Mouse (Mus musculus) midbrain, embryonic 13.5 days (tissue): Measurements from ENCODE around the gene Prkg1. TPM values are rescaled to one million over a fixed set of nuclear protein-coding genes. Genes with fewer than 3 reads are reported as not detected.
A peak's percentile ranks its signal among the peaks of the same experiment; 100 is the strongest.

Experiments used
- ATAC-seq: fragments of 200-750 bp; cut with Nextera tagmentation; 2 replicates; pipeline ENCODE4 v1.8.0; 2017; ENCODE audit warnings: mild to moderate bottlenecking, moderate TSS enrichment, moderate library complexity
- H3K27ac ChIP-seq: fragments of 300-500 bp; sonication (generic); 2 replicates; pipeline ENCODE4 v1.5.1; 2015; ENCODE audit warnings: inconsistent platforms, mild to moderate bottlenecking, moderate library complexity
- H3K27me3 ChIP-seq: fragments of 300-500 bp; sonication (generic); 2 replicates; pipeline ENCODE4 v1.6.1; 2015; ENCODE audit warnings: mild to moderate bottlenecking, inconsistent platforms
- H3K36me3 ChIP-seq: fragments of 300-500 bp; sonication (generic); 2 replicates; pipeline ENCODE4 v1.6.1; 2015; ENCODE audit warnings: mild to moderate bottlenecking, inconsistent platforms
- H3K4me1 ChIP-seq: fragments of 300-500 bp; sonication (generic); replicated peaks from 2 replicates; pipeline ENCODE4 v1.6.1; 2015; ENCODE audit warnings: inconsistent platforms
- H3K4me2 ChIP-seq: fragments of 300-500 bp; sonication (generic); replicated peaks from 2 replicates; pipeline ENCODE4 v1.6.1; 2015; ENCODE audit warnings: moderate library complexity, mild to moderate bottlenecking, inconsistent platforms
- H3K4me3 ChIP-seq: fragments of 300-500 bp; sonication (generic); replicated peaks from 2 replicates; pipeline ENCODE4 v1.5.1; 2015; ENCODE audit warnings: mild to moderate bottlenecking, inconsistent platforms
- H3K9ac ChIP-seq: fragments of 300-500 bp; sonication (generic); replicated peaks from 2 replicates; pipeline ENCODE4 v1.6.1; 2015; ENCODE audit warnings: mild to moderate bottlenecking, inconsistent platforms
- H3K9me3 ChIP-seq: fragments of 300-500 bp; sonication (generic); 2 replicates; pipeline ENCODE4 v1.6.1; 2016; ENCODE audit warnings: mild to moderate bottlenecking, inconsistent platforms
- WGBS: fragments of 180-500 bp; shearing (Covaris S2); methylation state at CpG from one replicate; pipeline ENCODE4 v1.1.7; 2015; 5-methylcytosine and 5-hydroxymethylcytosine counted together
- polyA plus RNA-seq: library from polyadenylated mRNA; unstranded; fragments of >200 nt; fragmentation: Nextera tagmentation; extraction: Ambion mirVana; gene quantifications from 2 replicates; pipeline ENCODE4 v1.2.1, GENCODE M21; 2015

Gene Prkg1
- polyA plus RNA-seq, 1 experiment from 2014 or later, result 3.7 TPM

DNA sequence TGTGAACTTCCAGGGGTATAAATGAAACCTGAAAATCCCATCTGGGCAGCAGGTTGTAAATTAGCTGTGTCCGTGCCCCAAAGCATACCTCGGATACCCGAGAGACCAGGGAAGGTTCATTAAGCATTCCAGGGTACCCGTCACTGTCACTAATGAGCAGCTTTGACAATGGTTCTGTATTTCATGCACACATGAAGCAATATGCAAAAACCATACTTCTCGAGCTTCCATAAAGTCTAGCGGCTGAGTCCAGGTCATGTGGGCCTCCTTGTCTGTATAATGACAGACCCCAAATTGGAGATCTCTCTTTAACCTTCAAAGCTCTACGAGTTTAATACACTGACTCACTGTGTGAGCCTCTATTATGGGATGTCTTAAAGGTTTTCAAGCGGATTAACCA is 1088.5 kb downstream of the Prkg1 start:
- peak; percentile 77 for ATAC-seq
- Histone ChIP-seq H3K9ac (no peak overlapping the region), H3K36me3 (no peaks in the 10 kb centered on the region), H3K27ac (no peak overlapping the region), H3K4me2 (no peak overlapping the region), H3K9me3 (no peaks in the 10 kb centered on the region), H3K27me3 (no peaks in the 10 kb centered on the region), H3K4me3 (no peak overlapping the region), H3K4me1 (peaks cover 6% of the 10 kb centered on the region; the same call in 1 of the 2 replicates)
- 56% methylated on average over 8 of the region's 8 CpGs for WGBS

- Histone ChIP-seq H3K4me2 (no peak overlapping the region), H3K27ac (no peak overlapping the region), H3K27me3 (no peaks in the 10 kb centered on the region; the same call in 1 of the 2 replicates), H3K4me1 (no peaks in the 10 kb centered on the region), H3K36me3 (no peaks in the 10 kb centered on the region), H3K9ac (no peak overlapping the region), H3K4me3 (no peak overlapping the region), H3K9me3 (no peaks in the 10 kb centered on the region)
- ATAC-seq, result peak; percentile 71
- 7% methylated on average over 8 of the region's 8 CpGs for WGBS
Observed at GRCm38 (mm10) chr19:30664269-30664668, 1100.6 kb downstream of the Prkg1 start.

- H3K4me2 ChIP-seq, result no peak overlapping the region
- H3K36me3 ChIP-seq, result no peaks in the 10 kb centered on the region
- no peak overlapping the region for H3K27ac ChIP-seq
- no peaks in the 10 kb centered on the region for H3K9me3 ChIP-seq
- peaks cover 8% of the 10 kb centered on the region for H3K4me1 ChIP-seq
- 0 out of 2 replicates have a peak, but pooled peaks have one; percentile 48 for ATAC-seq
- 15% methylated on average over 5 of the region's 5 CpGs for WGBS
- no peak overlapping the region for H3K4me3 ChIP-seq
- H3K27me3 ChIP-seq, result no peaks in the 10 kb centered on the region
- H3K9ac ChIP-seq, result no peak overlapping the region
Observed at GRCm38 (mm10) chr19:30642629-30643170, 1122.1 kb downstream of the Prkg1 start.

GRCm38 (mm10) chr19:30637471-30637870 is 1127.4 kb downstream of the Prkg1 start:
- no peak for ATAC-seq

GRCm38 (mm10) chr19:30631051-30631450 is 1133.8 kb downstream of the Prkg1 start:
- H3K4me2 ChIP-seq, result no peak overlapping the region
- H3K27ac ChIP-seq, result no peak overlapping the region
- no peak for ATAC-seq
- no peak overlapping the region for H3K4me3 ChIP-seq
- 51% methylated on average over 3 of the region's 3 CpGs for WGBS
- H3K27me3 ChIP-seq, result no peaks in the 10 kb centered on the region
- H3K36me3 ChIP-seq, result no peaks in the 10 kb centered on the region
- no peaks in the 10 kb centered on the region for H3K9me3 ChIP-seq
- H3K9ac ChIP-seq, result no peak overlapping the region
- no peaks in the 10 kb centered on the region for H3K4me1 ChIP-seq

More at GRCm38 (mm10) chr19:30637471-30637870, 1127.4 kb downstream of the Prkg1 start:
- H3K27ac ChIP-seq, result no peak overlapping the region
- no peaks in the 10 kb centered on the region for H3K36me3 ChIP-seq
- no peaks in the 10 kb centered on the region for H3K9me3 ChIP-seq
- H3K4me2 ChIP-seq, result no peak overlapping the region
- 69% methylated on average over 8 of the region's 8 CpGs for WGBS
- no peaks in the 10 kb centered on the region for H3K4me1 ChIP-seq
- H3K27me3 ChIP-seq, result no peaks in the 10 kb centered on the region
- no peak overlapping the region for H3K9ac ChIP-seq
- no peak overlapping the region for H3K4me3 ChIP-seq

- H3K9me3 ChIP-seq, result no peaks in the 10 kb centered on the region
- no peak overlapping the region for H3K4me2 ChIP-seq
- H3K4me3 ChIP-seq, result no peak overlapping the region
- no peaks in the 10 kb centered on the region for H3K4me1 ChIP-seq
- no peak for ATAC-seq
- 45% methylated on average over 7 of the region's 7 CpGs for WGBS
- no peak overlapping the region for H3K27ac ChIP-seq
- no peaks in the 10 kb centered on the region for H3K36me3 ChIP-seq
- H3K27me3 ChIP-seq, result no peaks in the 10 kb centered on the region
- no peak overlapping the region for H3K9ac ChIP-seq
Observed at GRCm38 (mm10) chr19:30626036-30626435, 1138.8 kb downstream of the Prkg1 start.

DNA sequence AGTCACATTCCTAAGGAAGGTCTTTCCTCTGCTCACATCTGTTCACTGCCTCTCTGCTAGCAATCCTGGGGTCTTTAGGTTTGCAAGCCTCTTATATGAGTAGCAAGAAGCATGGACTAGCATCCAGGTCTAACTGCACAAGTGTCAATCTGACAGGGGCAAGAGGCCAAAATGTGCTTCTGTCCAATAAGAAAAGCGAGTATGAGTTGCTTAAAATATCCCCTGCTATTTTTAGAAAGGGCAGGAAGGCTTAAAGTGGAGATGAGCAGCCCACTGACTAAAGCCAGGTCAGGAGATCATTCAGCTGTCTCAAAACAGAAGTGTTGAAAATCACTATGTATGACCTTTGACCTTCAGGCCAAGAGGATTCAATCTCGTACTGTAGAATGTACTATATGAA is 1139.4 kb downstream of the Prkg1 start:
- no peak overlapping the region for H3K4me3 ChIP-seq
- H3K36me3 ChIP-seq, result no peaks in the 10 kb centered on the region
- H3K4me1 ChIP-seq, result no peaks in the 10 kb centered on the region
- no peaks in the 10 kb centered on the region for H3K27me3 ChIP-seq
- H3K9ac ChIP-seq, result no peak overlapping the region
- ATAC-seq, result no peak
- H3K9me3 ChIP-seq, result no peaks in the 10 kb centered on the region
- no peak overlapping the region for H3K4me2 ChIP-seq
- 63% methylated on average over 2 of the region's 2 CpGs for WGBS
- no peak overlapping the region for H3K27ac ChIP-seq

GRCm38 (mm10) chr19:30623620-30624019 is 1141.2 kb downstream of the Prkg1 start:
- no peaks in the 10 kb centered on the region for H3K9me3 ChIP-seq
- no peaks in the 10 kb centered on the region for H3K36me3 ChIP-seq
- H3K9ac ChIP-seq, result no peak overlapping the region
- H3K4me2 ChIP-seq, result no peak overlapping the region
- no peak overlapping the region for H3K4me3 ChIP-seq
- H3K27me3 ChIP-seq, result no peaks in the 10 kb centered on the region
- WGBS, result 86% methylated on average over 7 of the region's 7 CpGs
- ATAC-seq, result no peak
- H3K27ac ChIP-seq, result no peak overlapping the region
- no peaks in the 10 kb centered on the region for H3K4me1 ChIP-seq

DNA sequence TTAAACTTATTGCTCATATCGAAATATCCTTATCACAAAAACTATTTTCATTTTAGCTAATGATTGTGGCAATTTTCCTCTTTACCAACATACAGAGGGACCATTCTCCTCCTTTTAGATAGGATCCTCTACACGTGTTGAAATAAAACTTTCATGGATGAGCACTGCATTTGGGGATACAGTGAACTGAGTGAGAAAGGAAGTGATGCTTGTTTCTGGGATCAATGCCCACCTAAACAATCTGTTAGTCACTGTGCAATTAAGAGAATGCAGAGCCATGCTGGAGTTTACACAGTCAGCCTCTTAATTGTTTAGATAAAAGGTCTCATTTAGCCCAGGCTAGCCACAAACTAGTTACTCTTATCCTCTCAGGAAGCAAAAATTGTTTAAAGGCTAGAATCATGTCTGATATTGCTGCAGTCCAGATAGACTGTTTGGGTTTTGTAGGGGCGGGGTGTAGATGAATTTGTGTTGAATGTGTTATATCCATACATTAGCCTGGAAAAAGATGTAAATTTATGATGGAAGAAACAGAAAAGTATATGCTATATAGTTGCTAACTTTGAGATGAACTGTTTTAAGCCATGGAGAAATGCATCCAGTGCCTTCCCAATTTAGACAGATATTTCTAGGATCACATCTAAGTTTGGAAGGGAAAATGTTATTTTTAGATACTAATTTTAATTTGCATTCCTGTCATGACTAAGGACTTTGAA is 1151.5 kb downstream of the Prkg1 start:
- Histone ChIP-seq H3K4me1 (no peaks in the 10 kb centered on the region), H3K27ac (no peak overlapping the region), H3K9ac (no peak overlapping the region), H3K4me2 (no peak overlapping the region), H3K4me3 (no peak overlapping the region), H3K36me3 (no peaks in the 10 kb centered on the region), H3K27me3 (no peaks in the 10 kb centered on the region), H3K9me3 (0 out of 2 replicates have a peak, but pooled peaks cover under 1% of the 10 kb centered on the region)
- WGBS, result 83% methylated on average over 3 of the region's 3 CpGs
- ATAC-seq, result no peak

- Histone ChIP-seq H3K4me1 (no peaks in the 10 kb centered on the region), H3K36me3 (no peaks in the 10 kb centered on the region), H3K9ac (no peak overlapping the region), H3K9me3 (no peaks in the 10 kb centered on the region), H3K4me3 (no peak overlapping the region), H3K27ac (no peak overlapping the region), H3K27me3 (no peaks in the 10 kb centered on the region), H3K4me2 (no peak overlapping the region)
- no peak for ATAC-seq
- WGBS, result 62% methylated on average over 3 of the region's 3 CpGs
Observed at GRCm38 (mm10) chr19:30586366-30586765, 1178.5 kb downstream of the Prkg1 start.

GRCm38 (mm10) chr19:30564516-30564915 is 1200.3 kb downstream of the Prkg1 start:
- H3K9me3 ChIP-seq, result no peaks in the 10 kb centered on the region
- ATAC-seq, result no peak
- H3K4me3 ChIP-seq, result no peak overlapping the region
- H3K4me1 ChIP-seq, result no peaks in the 10 kb centered on the region
- no peak overlapping the region for H3K4me2 ChIP-seq
- no peak overlapping the region for H3K27ac ChIP-seq
- no peak overlapping the region for H3K9ac ChIP-seq
- WGBS, result 50% methylated on average over 6 of the region's 6 CpGs
- no peaks in the 10 kb centered on the region for H3K36me3 ChIP-seq
- H3K27me3 ChIP-seq, result no peaks in the 10 kb centered on the region

GRCm38 (mm10) chr19:30563876-30564275 is 1201.0 kb downstream of the Prkg1 start:
- Histone ChIP-seq H3K4me2 (no peak overlapping the region), H3K4me1 (no peaks in the 10 kb centered on the region), H3K27me3 (no peaks in the 10 kb centered on the region), H3K9me3 (no peaks in the 10 kb centered on the region), H3K27ac (no peak overlapping the region), H3K9ac (no peak overlapping the region), H3K36me3 (no peaks in the 10 kb centered on the region), H3K4me3 (no peak overlapping the region)
- 92% methylated on average over 3 of the region's 3 CpGs for WGBS
- no peak for ATAC-seq

DNA sequence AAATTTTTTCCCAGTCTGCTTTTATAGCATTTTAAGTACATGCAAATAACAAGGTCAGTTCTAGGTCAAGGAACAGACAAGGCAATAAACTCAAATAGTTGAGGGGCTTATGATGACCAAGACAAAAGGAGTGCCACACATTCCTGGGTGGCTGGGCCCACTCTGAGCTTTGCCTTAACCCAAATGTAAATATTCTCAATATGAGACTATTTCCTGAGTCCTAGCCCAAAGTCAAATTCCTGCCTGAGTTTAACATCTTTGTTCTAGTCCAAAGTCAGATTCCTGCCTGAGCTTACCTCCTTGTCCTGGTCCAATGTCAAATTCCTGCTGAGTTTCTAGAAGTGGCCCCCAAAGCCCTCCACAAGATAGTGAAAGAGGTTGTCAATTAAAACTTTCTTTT is 1206.8 kb downstream of the Prkg1 start:
- Histone ChIP-seq H3K4me3 (no peak overlapping the region), H3K9ac (no peak overlapping the region), H3K27me3 (peaks cover 9% of the 10 kb centered on the region), H3K36me3 (no peaks in the 10 kb centered on the region), H3K9me3 (no peaks in the 10 kb centered on the region), H3K4me2 (no peak overlapping the region), H3K4me1 (peaks cover 6% of the 10 kb centered on the region; the same call in 1 of the 2 replicates), H3K27ac (no peak overlapping the region)
- ATAC-seq, result no peak
